Mouse (Mus musculus): ENCODE measurements at regions not wholly inside any gene's neighbourhood (a gene's known extent, or its start where the extent isn't known, plus 50 kb on each side); places are given as distances from the start of the nearest gene placed in this dataset.
A peak's percentile ranks its signal among the peaks of the same experiment; 100 is the strongest.

DNA sequence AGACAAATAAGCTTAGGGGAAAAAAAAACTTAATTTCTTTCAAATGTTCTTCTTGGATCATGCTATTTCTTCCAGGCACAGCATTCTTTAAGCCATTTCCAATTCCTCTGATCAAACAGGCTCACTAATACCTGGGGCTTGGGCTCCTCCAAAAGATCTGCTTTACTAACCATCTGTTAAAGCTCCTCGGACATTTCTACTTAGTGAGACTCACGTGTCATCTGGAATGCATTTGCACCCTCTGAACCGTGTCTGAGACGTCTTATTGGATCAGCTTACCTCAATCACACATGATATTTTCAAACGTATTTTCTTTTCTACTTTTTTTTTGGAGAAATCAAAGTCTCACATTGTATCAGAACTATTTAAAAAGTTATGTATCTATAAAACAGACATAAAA, 132.4 kb downstream of the Npr3 start:
- in situ Hi-C loops (cut with MboI; ENCODE audit: low pct_unique_long_range_greater_than_20kb): loop anchor here (5.0 to 25.0 kb wide), 2 partner anchors 128 to 313 kb away; no protein-coding TSS in a partner anchor
- no peak for TF ChIP-seq CTCF (IDR thresholded peaks at IDR 0.05)
- no peaks in the 10 kb centered on the region for H3K27me3 ChIP-seq
- ChIA-PET POLR2A (interaction anchor here (0.8 to 1.2 kb wide), 2 partner anchors 131 to 132 kb away, joined by 3 read pairs; partner anchors contain the start of gene Npr3), CTCF (interaction anchor here (0.9 to 1.4 kb wide), 5 partner anchors 9 to 58 kb away, joined by 3 to 5 read pairs (median 3); no protein-coding TSS in a partner anchor)
- no peak for ATAC-seq
- no peak for DNase-seq (ENCODE audit: low read depth, low spot score)

DNA sequence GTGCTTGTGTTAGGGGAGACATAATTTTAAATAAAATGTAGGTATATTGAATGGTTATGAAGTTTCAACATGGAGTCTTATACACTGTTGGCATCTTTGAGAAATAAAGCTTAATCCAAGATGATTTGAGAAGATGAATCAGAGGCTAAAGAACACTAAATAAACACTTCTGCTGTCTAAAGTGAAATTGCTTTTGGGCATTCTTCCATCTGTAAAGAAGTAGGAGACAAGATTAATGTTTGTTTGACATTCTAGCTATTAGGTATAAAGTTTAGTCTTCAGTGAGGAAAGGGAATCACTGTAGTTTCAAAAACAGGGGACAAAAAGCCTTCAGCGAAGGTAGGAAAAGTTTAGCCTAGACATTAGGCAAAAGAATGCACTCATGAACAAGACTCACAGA, 136.5 kb downstream of the Npr3 start:
- ChIA-PET CTCF (interaction anchor here (0.7 to 3.2 kb wide), 4 partner anchors 10 to 19 kb away, joined by 3 to 19 read pairs (median 4); no protein-coding TSS in a partner anchor), POLR2A (no interaction called here)
- in situ Hi-C loops (cut with MboI; ENCODE audit: low pct_unique_long_range_greater_than_20kb): loop anchor here (5.0 to 25.0 kb wide), 2 partner anchors 132 to 317 kb away; no protein-coding TSS in a partner anchor
- ATAC-seq (no peak), DNase-seq (ENCODE audit: low read depth, low spot score) (no peak)
- H3K27me3 ChIP-seq: no peaks in the 10 kb centered on the region
- no peak for TF ChIP-seq CTCF (IDR thresholded peaks at IDR 0.05)

GRCm38 (mm10) chr15:11757963-11758362, 149.1 kb downstream of the Npr3 start:
- TF ChIP-seq CTCF (IDR thresholded peaks at IDR 0.05): no peak
- DNase-seq (ENCODE audit: low read depth, low spot score): no peak
- ChIA-PET CTCF (interaction anchor here (1.0 to 1.8 kb wide), 5 partner anchors 8 to 152 kb away, joined by 3 to 4 read pairs (median 3); partner anchors contain the start of gene Npr3), POLR2A (interaction anchor here (1.3 kb wide), 1 partner anchor 10 kb away, joined by 3 read pairs; no protein-coding TSS in a partner anchor)
- in situ Hi-C loops (cut with MboI; ENCODE audit: low pct_unique_long_range_greater_than_20kb): loop anchor here (5.0 to 25.0 kb wide), 2 partner anchors 329 to 351 kb away; no protein-coding TSS in a partner anchor
- no peaks in the 10 kb centered on the region for H3K27me3 ChIP-seq
- ATAC-seq: no peak

GRCm38 (mm10) chr15:11756786-11757185, 150.3 kb downstream of the Npr3 start:
- no peak for ATAC-seq
- TF ChIP-seq CTCF (IDR thresholded peaks at IDR 0.05): no peak
- in situ Hi-C loops (cut with MboI; ENCODE audit: low pct_unique_long_range_greater_than_20kb): loop anchor here (5.0 to 25.0 kb wide), 2 partner anchors 331 to 349 kb away; no protein-coding TSS in a partner anchor
- H3K27me3 ChIP-seq: no peaks in the 10 kb centered on the region
- POLR2A ChIA-PET: no interaction called here
- CTCF ChIA-PET: interaction anchor here (1.1 to 1.6 kb wide), 4 partner anchors 9 to 157 kb away, joined by 3 to 4 read pairs (median 4); no protein-coding TSS in a partner anchor
- DNase-seq (ENCODE audit: low read depth, low spot score): no peak

- H3K27me3 ChIP-seq: no peaks in the 10 kb centered on the region
- TF ChIP-seq CTCF (IDR thresholded peaks at IDR 0.05): peak; percentile 99
- peak; percentile 87 for ATAC-seq
- in situ Hi-C loops (cut with MboI; ENCODE audit: low pct_unique_long_range_greater_than_20kb): loop anchor here (5.0 to 25.0 kb wide), 2 partner anchors 214 to 334 kb away; no protein-coding TSS in a partner anchor
- ChIA-PET POLR2A (no interaction called here), CTCF (interaction anchor here (0.8 to 4.2 kb wide), 25 partner anchors 12 to 346 kb away, joined by 3 to 46 read pairs (median 5); partner anchors contain the start of gene Npr3)
- no peak for DNase-seq (ENCODE audit: low read depth, low spot score)
Observed at GRCm38 (mm10) chr15:11753216-11753615, 153.9 kb downstream of the Npr3 start.

DNA sequence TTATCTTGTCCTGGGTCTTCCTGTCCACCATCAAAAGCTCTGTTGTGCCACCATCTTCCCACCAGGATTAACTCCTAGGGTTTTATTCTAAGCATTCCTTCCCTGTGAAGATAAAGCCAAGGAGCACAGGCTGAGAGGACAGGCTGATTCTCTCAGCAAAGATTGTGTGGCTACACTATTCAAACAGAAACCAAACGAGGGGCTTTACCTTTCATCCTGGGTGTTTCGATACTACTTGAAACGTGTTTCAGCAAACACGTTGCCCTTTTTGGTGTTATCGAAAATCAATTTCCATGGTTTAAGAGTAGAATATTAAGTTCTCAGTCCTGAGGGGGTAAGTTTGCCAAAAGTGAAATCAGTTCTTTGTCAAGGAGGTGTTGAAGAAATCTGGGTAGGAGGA, 156.2 kb downstream of the Npr3 start:
- DNase-seq (ENCODE audit: low read depth, low spot score): no peak
- no peak for TF ChIP-seq CTCF (IDR thresholded peaks at IDR 0.05)
- ATAC-seq: no peak
- ChIA-PET POLR2A (no interaction called here), CTCF (interaction anchor here (4.2 kb wide), 1 partner anchor 158 kb away, joined by 46 read pairs; the partner anchor contains the start of gene Npr3)
- no peaks in the 10 kb centered on the region for H3K27me3 ChIP-seq
- in situ Hi-C loops (cut with MboI; ENCODE audit: low pct_unique_long_range_greater_than_20kb): loop anchor here (5.0 to 25.0 kb wide), 2 partner anchors 216 to 336 kb away; no protein-coding TSS in a partner anchor

GRCm38 (mm10) chr15:11749509-11749908, 157.6 kb downstream of the Npr3 start:
- DNase-seq (ENCODE audit: low read depth, low spot score) (no peak), ATAC-seq (no peak)
- in situ Hi-C loops (cut with MboI; ENCODE audit: low pct_unique_long_range_greater_than_20kb): no loop called here
- ChIA-PET CTCF (no interaction called here), POLR2A (no interaction called here)
- TF ChIP-seq CTCF (IDR thresholded peaks at IDR 0.05): no peak
- no peaks in the 10 kb centered on the region for H3K27me3 ChIP-seq

- ATAC-seq (no peak), DNase-seq (ENCODE audit: low read depth, low spot score) (no peak)
- TF ChIP-seq CTCF (IDR thresholded peaks at IDR 0.05): no peak
- POLR2A ChIA-PET: no interaction called here
- in situ Hi-C loops (cut with MboI; ENCODE audit: low pct_unique_long_range_greater_than_20kb): no loop called here
- no peaks in the 10 kb centered on the region for H3K27me3 ChIP-seq
- CTCF ChIA-PET: interaction anchor here (1.0 to 1.3 kb wide), 2 partner anchors 12 to 81 kb away, joined by 3 to 4 read pairs; no protein-coding TSS in a partner anchor
Observed at GRCm38 (mm10) chr15:11748306-11748705, 158.8 kb downstream of the Npr3 start.

- no peak for ATAC-seq
- CTCF ChIA-PET: no interaction called here
- POLR2A ChIA-PET: no interaction called here
Observed at GRCm38 (mm10) chr15:11746754-11747153, 160.3 kb downstream of the Npr3 start.

DNA sequence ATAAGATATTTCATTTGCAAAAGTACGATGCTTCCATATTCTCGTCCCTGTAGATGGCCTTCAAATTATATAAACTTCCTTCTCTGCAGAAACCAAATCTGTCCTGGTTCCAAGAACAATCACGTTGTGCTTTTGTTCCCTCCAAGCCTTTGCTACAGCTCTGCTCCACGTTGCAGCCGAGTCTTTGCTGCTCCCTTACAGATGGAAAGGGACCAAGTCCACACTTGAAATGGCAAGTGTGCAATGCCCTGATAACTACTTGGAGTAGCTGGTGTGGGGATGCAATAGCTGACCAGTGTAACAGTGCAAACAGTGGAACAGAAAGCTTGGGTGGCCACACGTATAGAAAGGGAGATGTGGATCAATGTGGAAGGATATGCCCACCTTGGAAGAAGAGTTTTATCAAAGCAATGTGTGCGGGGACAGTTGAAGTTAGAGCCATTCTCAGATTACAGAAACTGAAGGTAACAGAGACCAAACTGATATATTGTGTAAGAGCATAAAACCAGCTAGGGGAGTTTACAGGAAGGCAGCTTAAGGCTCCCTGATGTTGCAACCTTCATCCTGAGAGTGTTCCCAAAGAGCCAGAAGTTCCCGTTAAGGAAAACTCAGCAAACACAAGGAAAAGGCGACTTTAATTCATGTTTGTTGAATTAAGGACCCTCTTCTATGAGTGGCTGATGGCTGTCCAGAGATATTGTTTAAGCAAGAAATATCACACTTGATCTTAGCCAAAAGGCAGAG, 161.3 kb downstream of the Npr3 start:
- CTCF ChIA-PET: interaction anchor here (0.8 kb wide), 1 partner anchor 216 kb away, joined by 4 read pairs; no protein-coding TSS in a partner anchor
- POLR2A ChIA-PET: no interaction called here
- no peak for DNase-seq (ENCODE audit: low read depth, low spot score)
- H3K27me3 ChIP-seq: no peaks in the 10 kb centered on the region
- in situ Hi-C loops (cut with MboI; ENCODE audit: low pct_unique_long_range_greater_than_20kb): no loop called here
- no peak for ATAC-seq
- TF ChIP-seq CTCF (IDR thresholded peaks at IDR 0.05): no peak

More at GRCm38 (mm10) chr15:11746754-11747153, 160.3 kb downstream of the Npr3 start:
- no peak for DNase-seq (ENCODE audit: low read depth, low spot score)
- H3K27me3 ChIP-seq: no peaks in the 10 kb centered on the region
- no peak for TF ChIP-seq CTCF (IDR thresholded peaks at IDR 0.05)
- in situ Hi-C loops (cut with MboI; ENCODE audit: low pct_unique_long_range_greater_than_20kb): no loop called here

DNA sequence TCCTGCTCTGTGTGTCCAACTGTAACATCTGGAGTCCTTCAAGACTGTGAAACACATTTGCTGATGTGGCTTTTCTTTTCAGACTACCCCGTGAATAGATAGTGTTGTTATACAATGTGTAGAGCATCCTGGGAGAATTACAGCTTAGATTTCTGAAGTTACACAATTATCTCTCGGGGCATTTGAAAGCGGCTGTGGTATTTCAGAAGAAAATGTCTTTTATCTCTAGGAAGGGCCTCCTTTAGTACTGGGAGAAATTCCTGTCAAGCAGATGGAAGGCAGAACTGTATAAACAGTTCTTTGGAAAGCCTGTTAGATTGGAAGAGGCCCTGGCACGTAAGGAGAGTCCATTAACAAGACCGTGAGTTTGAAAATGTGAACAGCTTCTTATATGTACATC, 162.2 kb downstream of the Npr3 start:
- CTCF ChIA-PET: no interaction called here
- no peaks in the 10 kb centered on the region for H3K27me3 ChIP-seq
- ATAC-seq (no peak), DNase-seq (ENCODE audit: low read depth, low spot score) (no peak)
- in situ Hi-C loops (cut with MboI; ENCODE audit: low pct_unique_long_range_greater_than_20kb): no loop called here
- TF ChIP-seq CTCF (IDR thresholded peaks at IDR 0.05): no peak
- POLR2A ChIA-PET: no interaction called here

Measured in Patski (cell line).